Mouse (Mus musculus) myocyte (in vitro differentiated cells): ENCODE results near the gene Gnao1.

ENCODE experiments used
- CEBPB ChIP-seq: IDR thresholded peaks from 2 replicates; pipeline ENCODE4 v1.6.1; 2011; ENCODE audit warnings: mild to moderate bottlenecking, moderate library complexity; ENCODE audit not compliant: poor library complexity, insufficient read depth, severe bottlenecking
- E2F4 ChIP-seq: IDR thresholded peaks from one replicate; pipeline ENCODE4 v1.6.1; 2011; ENCODE audit warnings: mild to moderate bottlenecking, control low read depth, moderate library complexity; ENCODE audit not compliant: insufficient read depth
- MAX ChIP-seq: IDR thresholded peaks from one replicate; pipeline ENCODE4 v1.6.1; 2011; ENCODE audit warnings: low read depth, mild to moderate bottlenecking, control low read depth
- MYOD1 ChIP-seq, 3 experiments: IDR thresholded peaks; one replicate each; pipeline ENCODE4 v1.6.1; 2011; ENCODE audit warnings: control low read depth in 2 of 3, low read depth in 2 of 3, mild to moderate bottlenecking in 2 of 3, moderate library complexity in 1 of 3; ENCODE audit not compliant: insufficient read length in 2 of 3, control insufficient read depth in 1 of 3
- MYOG ChIP-seq, 3 experiments: IDR thresholded peaks; one replicate each; pipeline ENCODE4 v1.6.1; 2011; ENCODE audit warnings: control low read depth in 2 of 3, low read depth in 2 of 3, mild to moderate bottlenecking in 2 of 3; ENCODE audit not compliant: insufficient read length in 2 of 3, control insufficient read depth in 1 of 3, insufficient read depth in 1 of 3
- POLR2A ChIP-seq: IDR thresholded peaks from one replicate; pipeline ENCODE4 v1.6.1; 2011; ENCODE audit warnings: low read depth, mild to moderate bottlenecking, control low read depth, moderate library complexity; ENCODE audit not compliant: insufficient read length
- POLR2AphosphoS2 ChIP-seq: IDR thresholded peaks from one replicate; pipeline ENCODE4 v1.6.1; 2011; ENCODE audit warnings: low read depth, control low read depth; ENCODE audit not compliant: insufficient read length
- REST ChIP-seq: IDR thresholded peaks from one replicate; pipeline ENCODE4 v1.6.1; 2011; ENCODE audit warnings: mild to moderate bottlenecking, control low read depth, moderate library complexity; ENCODE audit not compliant: insufficient read depth, insufficient read length
- SRF ChIP-seq: IDR thresholded peaks from one replicate; pipeline ENCODE4 v1.6.1; 2011; ENCODE audit warnings: low read depth; ENCODE audit not compliant: control insufficient read depth, insufficient read length
- TCF12 ChIP-seq: IDR thresholded peaks from one replicate; pipeline ENCODE4 v1.6.1; 2011; ENCODE audit warnings: mild to moderate bottlenecking, control low read depth; ENCODE audit not compliant: poor library complexity, insufficient read depth, severe bottlenecking
- USF1 ChIP-seq: IDR thresholded peaks from one replicate; pipeline ENCODE4 v1.6.1; 2011; ENCODE audit warnings: low read depth, mild to moderate bottlenecking, control low read depth, moderate library complexity

DNA sequence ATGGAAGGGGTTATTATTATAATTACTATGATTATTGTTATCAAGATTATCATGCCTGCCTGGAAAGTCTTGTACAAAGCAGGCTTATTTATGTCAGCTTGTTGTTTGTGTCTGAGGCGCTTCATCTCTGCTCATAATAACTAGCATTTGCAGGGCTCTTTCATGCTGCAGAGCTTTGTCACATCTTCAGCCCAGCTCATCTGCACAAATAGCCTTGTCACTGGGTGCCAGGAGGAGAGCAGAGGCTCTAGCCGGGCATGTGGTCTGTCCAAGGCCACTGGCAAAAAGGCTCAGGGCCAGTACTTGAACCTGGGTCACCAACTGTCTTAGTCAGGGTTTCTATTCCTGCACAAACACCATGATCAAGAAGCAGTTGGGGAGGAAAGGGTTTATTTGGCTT lies 123.5 kb downstream of the Gnao1 start:
- TF ChIP-seq POLR2A, result no peak
- no peak for TF ChIP-seq REST
- no peak for TF ChIP-seq USF1
- no peak for TF ChIP-seq MAX
- TF ChIP-seq E2F4, result no peak
- TF ChIP-seq MYOG (IDR thresholded peaks at IDR 0.05; ENCODE audit: control insufficient read depth in 1 of 3, insufficient read depth in 1 of 3, insufficient read length in 2 of 3, low read depth in 2 of 3), result no peak
- TF ChIP-seq TCF12, result no peak
- no peak for TF ChIP-seq CEBPB
- no peak for TF ChIP-seq SRF
- TF ChIP-seq POLR2AphosphoS2, result no peak
- TF ChIP-seq MYOD1 (IDR thresholded peaks at IDR 0.05; ENCODE audit: control insufficient read depth in 1 of 3, insufficient read length in 2 of 3, low read depth in 2 of 3), result no peak
